Mouse (Mus musculus): ENCODE results near the gene Dlx1.

GRCm38 (mm10) chr2:71530391-71531123 is 2.6 kb downstream of the Dlx1 start:
- TF ChIP-seq POLR2A (IDR thresholded peaks at IDR 0.05; ENCODE audit: low read depth, low read length) (no peak), CTCF (conservative IDR thresholded peaks at IDR 0.05 in 1 of 2, IDR thresholded peaks at IDR 0.05 in 1 of 2; ENCODE audit: low read depth in 2 of 2, low read length in 2 of 2) (no peak), NELFE (IDR thresholded peaks at IDR 0.05; ENCODE audit: low read depth, low read length) (no peak), ZMIZ1 (IDR thresholded peaks at IDR 0.05; ENCODE audit: low read depth, low read length) (no peak), IRF4 (IDR thresholded peaks at IDR 0.05; ENCODE audit: low read depth, low read length) (no peak), MXI1 (IDR thresholded peaks at IDR 0.05; ENCODE audit: low read depth, low read length) (no peak)
